Mouse (Mus musculus) mesoderm, embryonic 11.5 days (tissue): ENCODE data around the gene Ap1ar.

Source experiments
- DNase-seq: peaks from one replicate; pipeline ENCODE4 v3.0.0-alpha.2; 2012; ENCODE audit warnings: low read depth, low spot score

Gene Ap1ar

GRCm38 (mm10) chr3:127837154-127837865, at the start of gene Ap1ar:
Gene Ap1ar, minus strand, starts transcription at chr3:127837523.
- DNase-seq: peak; percentile 95

- no peak for DNase-seq
Measured at GRCm38 (mm10) chr3:127881684-127882083, 44.4 kb upstream of the Ap1ar start.

- no peak for DNase-seq
Measured at GRCm38 (mm10) chr3:127879968-127880367, 42.6 kb upstream of the Ap1ar start.

- DNase-seq: no peak
Measured at GRCm38 (mm10) chr3:127875509-127875908, 38.2 kb upstream of the Ap1ar start.

- no peak for DNase-seq
Measured at GRCm38 (mm10) chr3:127875059-127875458, 37.7 kb upstream of the Ap1ar start.

GRCm38 (mm10) chr3:127874254-127874883, 37.0 kb upstream of the Ap1ar start:
- peak; percentile 88 for DNase-seq

GRCm38 (mm10) chr3:127871575-127871974, 34.3 kb upstream of the Ap1ar start:
- no peak for DNase-seq

- no peak for DNase-seq
Measured at GRCm38 (mm10) chr3:127868880-127869279, 31.6 kb upstream of the Ap1ar start.

GRCm38 (mm10) chr3:127868046-127868758, 30.9 kb upstream of the Ap1ar start:
- DNase-seq: no peak

- no peak for DNase-seq
Measured at GRCm38 (mm10) chr3:127864242-127864641, 26.9 kb upstream of the Ap1ar start.

GRCm38 (mm10) chr3:127863571-127863970, 26.2 kb upstream of the Ap1ar start:
- no peak for DNase-seq

GRCm38 (mm10) chr3:127862479-127862878, 25.2 kb upstream of the Ap1ar start:
- DNase-seq: no peak

GRCm38 (mm10) chr3:127861340-127861739, 24.0 kb upstream of the Ap1ar start:
- DNase-seq: no peak

- DNase-seq: peak; percentile 67
Measured at GRCm38 (mm10) chr3:127853431-127854206, 16.3 kb upstream of the Ap1ar start.

GRCm38 (mm10) chr3:127852722-127853121, 15.4 kb upstream of the Ap1ar start:
- DNase-seq: no peak

GRCm38 (mm10) chr3:127850776-127851646, 13.7 kb upstream of the Ap1ar start:
- DNase-seq: no peak

GRCm38 (mm10) chr3:127849922-127850321, 12.6 kb upstream of the Ap1ar start:
- no peak for DNase-seq

GRCm38 (mm10) chr3:127848088-127848808, 10.9 kb upstream of the Ap1ar start:
- DNase-seq: no peak

- DNase-seq: no peak
Measured at GRCm38 (mm10) chr3:127843941-127844327, 6.6 kb upstream of the Ap1ar start.

- DNase-seq: no peak
Measured at GRCm38 (mm10) chr3:127843324-127843940, 6.1 kb upstream of the Ap1ar start.
